Mouse (Mus musculus) lung, postnatal 0 days (tissue): ENCODE data around the gene Kcnh1.

ENCODE experiments used
- CTCF ChIP-seq: IDR thresholded peaks from 2 replicates; pipeline ENCODE4 v1.5.1; 2016; ENCODE audit warnings: antibody characterized with exemption, mild to moderate bottlenecking
- EP300 ChIP-seq: IDR thresholded peaks from 2 replicates; pipeline ENCODE4 v1.6.1; 2016; ENCODE audit warnings: antibody characterized with exemption, mild to moderate bottlenecking, control low read depth

GRCm38 (mm10) chr1:192399667-192400490, 209.3 kb downstream of the Kcnh1 start:
- TF ChIP-seq CTCF (no peak), EP300 (no peak)
